Mouse (Mus musculus) cortical plate, adult 2 months (tissue): Measurements from ENCODE around the gene Rpl10a.

ENCODE experiments used
- CTCF ChIP-seq: fragments of 200-500 bp; IDR thresholded peaks from 2 replicates; pipeline ENCODE4 v1.5.1; 2011; ENCODE audit warnings: mild to moderate bottlenecking, control low read depth, low read length; ENCODE audit not compliant: insufficient read depth; ENCODE audit errors: extremely low read depth
- POLR2A ChIP-seq: fragments of 200-500 bp; IDR thresholded peaks from 2 replicates; pipeline ENCODE4 v1.6.1; 2011; ENCODE audit warnings: mild to moderate bottlenecking, low read length, control low read depth; ENCODE audit not compliant: insufficient read depth; ENCODE audit errors: extremely low read depth

- TF ChIP-seq CTCF: no peak
- TF ChIP-seq POLR2A: no peak
Measured at GRCm38 (mm10) chr17:28279236-28279635, 49.0 kb upstream of the Rpl10a start.
